Mouse (Mus musculus): ENCODE results near the gene Kcnj9. TPM values are rescaled to one million over a fixed set of nuclear protein-coding genes. Genes with fewer than 3 reads are reported as not detected.

The Kcnj9 gene
- polyA plus RNA-seq, 2 experiments, result 0.01 TPM; not detected in 1

GRCm38 (mm10) chr1:172358341-172358740 is 29.2 kb upstream of the Kcnj9 start:
- Histone ChIP-seq H3K27ac (replicated peaks; ENCODE audit: low read depth, low read length) (no peak overlapping the region), H3K9ac (ENCODE audit: low read depth, low read length, severe bottlenecking) (no peak overlapping the region), H3K4me1 (ENCODE audit: control insufficient read depth, insufficient read depth, low read length) (no peaks in the 10 kb centered on the region), H3K9me3 (ENCODE audit: control insufficient read depth, low read length) (no peaks in the 10 kb centered on the region), H3K4me3 (replicated peaks; ENCODE audit: low read length) (no peak overlapping the region), H3K36me3 (ENCODE audit: control insufficient read depth, insufficient read depth, low read length) (no peaks in the 10 kb centered on the region), H3K27me3 (ENCODE audit: control insufficient read depth, insufficient read depth, low read length) (no peaks in the 10 kb centered on the region), H3K4me2 (replicated peaks; ENCODE audit: low read depth, low read length, severe bottlenecking) (no peak overlapping the region)
- WGBS, result 86% methylated on average over 10 of the region's 10 CpGs
- no peak for TF ChIP-seq POLR2A (IDR thresholded peaks at IDR 0.05; ENCODE audit: borderline replicate concordance, extremely low read depth, insufficient read depth, insufficient read length)
- no peak for DNase-seq (ENCODE audit: low spot score)
- no peak for ATAC-seq (ENCODE audit: low FRiP score, low read depth)

GRCm38 (mm10) chr1:172357550-172357949 is 28.4 kb upstream of the Kcnj9 start:
- no peak for ATAC-seq (ENCODE audit: low FRiP score, low read depth)
- no peak for DNase-seq (ENCODE audit: low spot score)
- H3K4me1 ChIP-seq (ENCODE audit: control insufficient read depth, insufficient read depth, low read length), result no peaks in the 10 kb centered on the region
- H3K9me3 ChIP-seq (ENCODE audit: control insufficient read depth, low read length), result no peaks in the 10 kb centered on the region
- no peaks in the 10 kb centered on the region for H3K36me3 ChIP-seq (ENCODE audit: control insufficient read depth, insufficient read depth, low read length)
- H3K4me2 ChIP-seq (replicated peaks; ENCODE audit: low read depth, low read length, severe bottlenecking), result no peak overlapping the region
- WGBS, result 5% methylated on average over 1 of the region's 1 CpGs
- no peak overlapping the region for H3K9ac ChIP-seq (ENCODE audit: low read depth, low read length, severe bottlenecking)
- H3K27me3 ChIP-seq (ENCODE audit: control insufficient read depth, insufficient read depth, low read length), result no peaks in the 10 kb centered on the region
- no peak for TF ChIP-seq POLR2A (IDR thresholded peaks at IDR 0.05; ENCODE audit: borderline replicate concordance, extremely low read depth, insufficient read depth, insufficient read length)
- H3K27ac ChIP-seq (replicated peaks; ENCODE audit: low read depth, low read length), result no peak overlapping the region
- H3K4me3 ChIP-seq (replicated peaks; ENCODE audit: low read length), result no peak overlapping the region

GRCm38 (mm10) chr1:172355336-172355735 is 26.2 kb upstream of the Kcnj9 start:
- Histone ChIP-seq H3K4me1 (ENCODE audit: control insufficient read depth, insufficient read depth, low read length) (no peaks in the 10 kb centered on the region), H3K27me3 (ENCODE audit: control insufficient read depth, insufficient read depth, low read length) (no peaks in the 10 kb centered on the region; the same call in 1 of the 2 replicates), H3K9me3 (ENCODE audit: control insufficient read depth, low read length) (no peaks in the 10 kb centered on the region), H3K27ac (replicated peaks; ENCODE audit: low read depth, low read length) (no peak overlapping the region), H3K9ac (ENCODE audit: low read depth, low read length, severe bottlenecking) (no peak overlapping the region), H3K4me3 (replicated peaks; ENCODE audit: low read length) (no peak overlapping the region), H3K4me2 (replicated peaks; ENCODE audit: low read depth, low read length, severe bottlenecking) (no peak overlapping the region), H3K36me3 (ENCODE audit: control insufficient read depth, insufficient read depth, low read length) (no peaks in the 10 kb centered on the region)
- no peak for ATAC-seq (ENCODE audit: low FRiP score, low read depth)
- no peak for TF ChIP-seq POLR2A (IDR thresholded peaks at IDR 0.05; ENCODE audit: borderline replicate concordance, extremely low read depth, insufficient read depth, insufficient read length)
- 42% methylated on average over 3 of the region's 3 CpGs for WGBS
- DNase-seq (ENCODE audit: low spot score), result no peak

- no peak for TF ChIP-seq POLR2A (IDR thresholded peaks at IDR 0.05; ENCODE audit: borderline replicate concordance, extremely low read depth, insufficient read depth, insufficient read length)
- H3K36me3 ChIP-seq (ENCODE audit: control insufficient read depth, insufficient read depth, low read length), result no peaks in the 10 kb centered on the region
- 91% methylated on average over 3 of the region's 3 CpGs for WGBS
- no peak overlapping the region for H3K4me2 ChIP-seq (replicated peaks; ENCODE audit: low read depth, low read length, severe bottlenecking)
- no peak overlapping the region for H3K27ac ChIP-seq (replicated peaks; ENCODE audit: low read depth, low read length)
- no peaks in the 10 kb centered on the region; the same call in 1 of the 2 replicates for H3K27me3 ChIP-seq (ENCODE audit: control insufficient read depth, insufficient read depth, low read length)
- ATAC-seq (ENCODE audit: low FRiP score, low read depth) (no peak), DNase-seq (ENCODE audit: low spot score) (no peak)
- no peaks in the 10 kb centered on the region for H3K4me1 ChIP-seq (ENCODE audit: control insufficient read depth, insufficient read depth, low read length)
- no peaks in the 10 kb centered on the region for H3K9me3 ChIP-seq (ENCODE audit: control insufficient read depth, low read length)
- H3K9ac ChIP-seq (ENCODE audit: low read depth, low read length, severe bottlenecking), result no peak overlapping the region
- H3K4me3 ChIP-seq (replicated peaks; ENCODE audit: low read length), result no peak overlapping the region
Observed at GRCm38 (mm10) chr1:172352453-172352852, 23.3 kb upstream of the Kcnj9 start.

GRCm38 (mm10) chr1:172352001-172352400 is 22.9 kb upstream of the Kcnj9 start:
- WGBS, result 83% methylated on average over 6 of the region's 6 CpGs
- no peak overlapping the region for H3K4me2 ChIP-seq (replicated peaks; ENCODE audit: low read depth, low read length, severe bottlenecking)
- DNase-seq (ENCODE audit: low spot score), result no peak
- ATAC-seq (ENCODE audit: low FRiP score, low read depth), result no peak
- H3K27me3 ChIP-seq (ENCODE audit: control insufficient read depth, insufficient read depth, low read length), result no peaks in the 10 kb centered on the region; the same call in 1 of the 2 replicates
- H3K9me3 ChIP-seq (ENCODE audit: control insufficient read depth, low read length), result no peaks in the 10 kb centered on the region
- H3K4me3 ChIP-seq (replicated peaks; ENCODE audit: low read length), result no peak overlapping the region
- H3K27ac ChIP-seq (replicated peaks; ENCODE audit: low read depth, low read length), result no peak overlapping the region
- TF ChIP-seq POLR2A (IDR thresholded peaks at IDR 0.05; ENCODE audit: borderline replicate concordance, extremely low read depth, insufficient read depth, insufficient read length), result no peak
- no peaks in the 10 kb centered on the region for H3K4me1 ChIP-seq (ENCODE audit: control insufficient read depth, insufficient read depth, low read length)
- no peak overlapping the region for H3K9ac ChIP-seq (ENCODE audit: low read depth, low read length, severe bottlenecking)
- H3K36me3 ChIP-seq (ENCODE audit: control insufficient read depth, insufficient read depth, low read length), result no peaks in the 10 kb centered on the region
